Mouse (Mus musculus) thymus, adult 2 months (tissue): ENCODE measurements around the gene Ptprc. TPM values are rescaled to one million over a fixed set of nuclear protein-coding genes. Genes with fewer than 3 reads are reported as not detected.

Experiments
- DNase-seq: peaks from one replicate; pipeline ENCODE4 v3.0.0; 2021
- H3K27ac ChIP-seq: fragments of 200-500 bp; 2 replicates; pipeline ENCODE4 v1.5.1; 2012; ENCODE audit warnings: low read length, control low read depth; ENCODE audit not compliant: control insufficient read depth, insufficient read depth
- H3K27me3 ChIP-seq: fragments of 200-500 bp; 2 replicates; pipeline ENCODE4 v1.6.1; 2012; ENCODE audit warnings: mild to moderate bottlenecking, low read length, moderate library complexity, mixed read lengths; ENCODE audit not compliant: control insufficient read depth, insufficient read depth
- H3K36me3 ChIP-seq: fragments of 200-500 bp; 2 replicates; pipeline ENCODE4 v1.6.1; 2012; ENCODE audit warnings: mild to moderate bottlenecking, low read length, moderate library complexity; ENCODE audit not compliant: control insufficient read depth, insufficient read depth
- H3K4me1 ChIP-seq: fragments of 200-500 bp; replicated peaks from 2 replicates; pipeline ENCODE4 v1.6.1; 2012; ENCODE audit warnings: low read length; ENCODE audit not compliant: control insufficient read depth, insufficient read depth
- H3K4me3 ChIP-seq: fragments of 200-500 bp; 2 replicates; pipeline ENCODE4 v1.5.1; 2012; ENCODE audit warnings: mild to moderate bottlenecking, low read length, control low read depth, moderate library complexity; ENCODE audit not compliant: control insufficient read depth, insufficient read depth
- CTCF ChIP-seq: fragments of 200-500 bp; IDR thresholded peaks from 2 replicates; pipeline ENCODE4 v1.5.1; 2012; ENCODE audit warnings: mild to moderate bottlenecking, control low read depth, low read length, moderate library complexity, borderline replicate concordance; ENCODE audit not compliant: control insufficient read depth, poor library complexity, insufficient read depth; ENCODE audit errors: extremely low read depth
- POLR2A ChIP-seq: fragments of 200-500 bp; IDR thresholded peaks from 2 replicates; pipeline ENCODE4 v1.6.1; 2012; ENCODE audit warnings: mild to moderate bottlenecking, low read length, control low read depth, moderate library complexity; ENCODE audit not compliant: control insufficient read depth, poor library complexity, insufficient read depth; ENCODE audit errors: extremely low read depth
- WGBS: fragments of 180-500 bp; shearing (Covaris S2); methylation state at CpG from one replicate; pipeline ENCODE4 v1.1.7; 2018; 5-methylcytosine and 5-hydroxymethylcytosine counted together
- polyA plus RNA-seq: library from polyadenylated mRNA; depleted of rRNA; stranded (reverse); fragments of >200 nt; gene quantifications from 2 replicates; pipeline ENCODE4 v1.2.3, GENCODE M21; 2012

The Ptprc gene
- polyA plus RNA-seq, 1 experiment: 490 TPM

DNA sequence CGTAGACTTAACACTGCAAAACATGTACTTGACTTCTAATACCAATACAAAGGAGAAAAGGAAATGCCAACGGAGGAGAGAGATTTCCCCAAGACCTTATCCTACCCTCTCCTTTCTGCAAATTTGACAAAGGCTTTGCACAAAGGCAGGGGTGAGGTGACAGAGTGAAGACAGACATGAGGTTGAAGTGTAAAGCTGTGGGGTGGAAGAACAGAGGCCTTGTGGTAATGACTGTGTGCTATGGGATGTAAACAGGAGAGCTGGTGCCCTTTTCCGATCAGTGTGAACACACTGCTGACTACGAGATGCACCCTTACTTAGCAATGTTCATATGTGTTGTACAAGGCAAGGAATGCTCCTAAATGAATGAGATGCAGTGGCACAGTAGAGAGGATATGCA, 12.6 kb upstream of the Ptprc start:
- DNase-seq: no peak
- H3K4me3 ChIP-seq: no peak overlapping the region
- no peak overlapping the region for H3K27ac ChIP-seq
- no peaks in the 10 kb centered on the region for H3K36me3 ChIP-seq
- WGBS: 73% methylated on average over 4 of the region's 4 CpGs
- H3K27me3 ChIP-seq: no peaks in the 10 kb centered on the region
- TF ChIP-seq CTCF (no peak), POLR2A (no peak)
- peaks cover 21% of the 10 kb centered on the region for H3K4me1 ChIP-seq

DNA sequence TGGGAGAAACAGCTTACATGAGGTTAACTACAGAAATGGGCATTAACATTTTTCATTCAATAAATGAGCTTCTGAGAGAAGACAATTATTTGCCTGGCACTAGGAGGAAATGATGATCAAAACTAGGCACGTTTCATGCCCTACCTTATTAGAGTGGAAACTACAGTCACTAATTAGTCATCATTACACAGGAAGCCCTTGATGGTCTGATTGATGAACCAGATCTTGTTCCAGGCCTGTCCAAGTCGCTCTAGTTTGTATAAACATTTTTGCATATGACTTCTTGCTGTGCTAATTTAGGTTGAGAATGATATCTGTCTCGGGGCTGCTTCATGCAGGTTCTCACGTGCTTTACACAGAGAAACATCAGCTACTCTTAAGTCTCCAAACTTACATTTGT, 10.4 kb upstream of the Ptprc start:
- 80% methylated on average over 4 of the region's 4 CpGs for WGBS
- TF ChIP-seq CTCF: no peak
- TF ChIP-seq POLR2A: no peak
- Histone ChIP-seq H3K4me1 (peaks cover 9% of the 10 kb centered on the region), H3K27ac (no peak overlapping the region), H3K4me3 (no peak overlapping the region), H3K36me3 (no peaks in the 10 kb centered on the region), H3K27me3 (no peaks in the 10 kb centered on the region)
- DNase-seq: no peak

DNA sequence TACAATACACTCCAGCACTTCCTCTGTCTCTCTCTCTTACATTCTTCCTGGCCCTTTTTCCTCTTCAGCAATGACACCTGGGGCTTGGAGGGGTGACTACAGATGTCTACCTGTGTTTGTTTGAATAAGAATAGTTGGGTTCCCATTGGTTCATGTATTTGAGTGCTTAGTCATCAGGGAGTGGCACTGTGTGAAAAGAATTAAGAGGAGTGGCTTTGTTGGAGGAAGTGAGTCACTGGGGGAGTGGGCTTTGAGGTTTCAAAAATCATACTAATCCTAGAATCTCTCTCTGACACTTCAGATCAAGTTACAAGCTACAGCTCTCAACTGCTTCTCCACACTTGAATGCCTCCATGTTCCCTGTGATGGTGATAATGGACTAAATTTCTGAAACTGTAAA, 4.6 kb upstream of the Ptprc start:
- Histone ChIP-seq H3K36me3 (no peaks in the 10 kb centered on the region), H3K27ac (no peak overlapping the region; the same call in 1 of the 2 replicates), H3K4me3 (no peak overlapping the region), H3K27me3 (no peaks in the 10 kb centered on the region), H3K4me1 (0 out of 2 replicates have a peak, but pooled peaks cover 2% of the 10 kb centered on the region)
- TF ChIP-seq CTCF (no peak), POLR2A (no peak)
- no peak for DNase-seq

DNA sequence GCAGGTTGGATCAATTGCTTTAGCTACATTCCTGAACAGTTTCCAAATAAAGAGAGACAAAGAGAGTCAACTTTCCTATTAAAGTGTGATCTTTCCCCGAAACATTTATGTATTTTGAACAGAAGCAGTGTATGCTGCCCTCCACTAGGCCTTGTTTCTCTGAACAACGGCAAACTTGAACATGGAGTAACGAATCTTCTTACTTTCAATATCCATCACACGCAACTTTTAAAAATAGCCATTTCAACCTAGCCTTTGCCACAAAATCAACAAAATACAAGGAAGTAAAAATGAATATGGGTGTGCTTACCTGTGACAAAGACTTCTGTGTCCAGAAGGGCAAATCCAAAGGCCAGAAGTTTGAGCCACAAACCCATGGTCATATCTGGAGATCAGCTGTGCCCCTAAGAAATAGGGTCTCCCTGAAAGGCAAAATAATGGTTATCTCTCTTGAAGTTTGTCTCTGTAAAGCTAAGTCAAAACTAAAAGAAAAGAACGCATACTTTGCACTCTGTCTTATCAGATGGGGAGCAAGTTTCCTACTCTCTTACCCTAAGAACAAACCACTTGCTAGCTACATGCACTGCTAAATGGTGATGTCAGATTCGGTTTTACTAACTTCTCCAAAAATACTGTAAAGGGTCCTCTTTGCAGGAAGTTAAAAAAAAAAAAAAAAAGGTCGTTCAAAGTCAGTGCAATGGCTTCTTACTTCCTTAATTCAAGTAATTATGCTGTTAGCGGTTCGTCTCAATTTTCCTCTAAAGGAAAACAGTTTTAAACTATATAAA, 609 bp downstream of the Ptprc start:
- H3K4me3 ChIP-seq: peak overlapping the region; percentile 15; the same call in 1 of the 2 replicates

DNA sequence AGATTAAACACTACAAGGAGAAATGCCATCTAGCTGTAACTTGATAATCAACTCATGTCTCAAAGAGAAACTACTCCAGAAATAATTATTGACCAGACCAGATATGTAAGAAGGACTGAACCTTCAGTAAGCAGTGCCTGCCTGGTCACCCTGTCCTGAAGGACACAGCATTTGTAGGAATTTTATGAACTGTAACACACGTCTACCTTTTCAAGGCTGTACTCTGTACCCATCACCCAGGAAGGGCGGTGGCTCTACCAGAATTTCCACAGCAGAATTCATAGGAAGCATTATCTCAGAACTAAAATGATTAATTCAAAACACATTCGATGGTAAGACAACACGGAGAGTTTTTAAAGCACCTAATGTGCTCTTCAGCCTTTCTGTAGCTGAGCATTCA, 1.4 kb downstream of the Ptprc start:
- Histone ChIP-seq H3K27ac (peak overlapping the region; percentile 18; the same call in 1 of the 2 replicates), H3K4me3 (no peak overlapping the region), H3K27me3 (no peaks in the 10 kb centered on the region), H3K36me3 (peaks cover 19% of the 10 kb centered on the region), H3K4me1 (peaks cover 4% of the 10 kb centered on the region; the same call in 1 of the 2 replicates)
- 9% methylated on average over 4 of the region's 4 CpGs for WGBS
- no peak for DNase-seq
- TF ChIP-seq CTCF: no peak
- TF ChIP-seq POLR2A: no peak

More for the DNA sequence above, 609 bp downstream of the Ptprc start:
- DNase-seq: no peak
- Histone ChIP-seq H3K27me3 (no peaks in the 10 kb centered on the region), H3K4me1 (peaks cover 4% of the 10 kb centered on the region; the same call in 1 of the 2 replicates), H3K27ac (peak overlapping the region; percentile 86; the same call in 1 of the 2 replicates), H3K36me3 (peaks cover 13% of the 10 kb centered on the region; the same call in 1 of the 2 replicates)
- TF ChIP-seq POLR2A (no peak), CTCF (no peak)
- 2% methylated on average over 9 of the region's 9 CpGs for WGBS

DNA sequence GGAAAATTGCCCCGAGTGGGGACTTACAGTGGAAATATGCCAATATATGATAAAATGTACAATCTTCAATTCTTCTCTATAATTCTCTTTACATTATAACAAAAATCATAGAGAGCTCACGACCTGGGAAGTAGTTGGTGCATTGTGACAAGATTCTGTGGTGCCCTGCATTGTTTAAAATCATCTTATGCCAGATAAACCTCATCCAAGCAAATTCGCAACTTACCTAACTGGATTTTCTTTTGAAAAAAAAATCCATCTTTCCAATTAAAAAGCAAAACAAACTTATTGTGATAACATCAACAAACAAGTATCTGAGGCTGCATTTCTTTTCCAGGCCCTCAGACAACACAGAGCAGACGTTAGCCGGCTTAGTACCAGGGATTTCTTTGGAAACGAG, 1.8 kb downstream of the Ptprc start:
- WGBS: 6% methylated on average over 6 of the region's 6 CpGs
- Histone ChIP-seq H3K27ac (no peak overlapping the region; the same call in 1 of the 2 replicates), H3K36me3 (peaks cover 20% of the 10 kb centered on the region), H3K4me1 (peaks cover 2% of the 10 kb centered on the region; the same call in 1 of the 2 replicates), H3K4me3 (no peak overlapping the region), H3K27me3 (no peaks in the 10 kb centered on the region)
- no peak for DNase-seq
- TF ChIP-seq CTCF (no peak), POLR2A (no peak)
